Mouse (Mus musculus) heart, adult 9 months (tissue): ENCODE data around the gene Chd2.

Source experiments
- DNase-seq, 2 experiments: peaks; one replicate each; pipeline ENCODE4 v3.0.0; 2022; ENCODE audit warnings: low spot score in 2 of 2

The Chd2 gene

GRCm38 (mm10) chr7:73561492-73562055, 19.9 kb upstream of the Chd2 start:
- DNase-seq, result no peak

GRCm38 (mm10) chr7:73560811-73561210, 19.2 kb upstream of the Chd2 start:
- DNase-seq, result no peak

GRCm38 (mm10) chr7:73559853-73560190, 18.2 kb upstream of the Chd2 start:
- DNase-seq, result no peak

GRCm38 (mm10) chr7:73559170-73559852, 17.7 kb upstream of the Chd2 start:
- DNase-seq, result peak; percentile 57 to 69

- DNase-seq, result peak; percentile 100
These were observed 16.9 kb upstream of the Chd2 start for GRCm38 (mm10) chr7:73558293-73559169.

GRCm38 (mm10) chr7:73557671-73558265, 16.1 kb upstream of the Chd2 start:
- DNase-seq, result peak; percentile 48 to 53

GRCm38 (mm10) chr7:73556688-73557667, 15.3 kb upstream of the Chd2 start:
- DNase-seq, result peak in 1 of 2 experiments; percentile 33

- DNase-seq, result no peak
These were observed 14.4 kb upstream of the Chd2 start for GRCm38 (mm10) chr7:73555918-73556580.

- no peak for DNase-seq
These were observed 13.2 kb upstream of the Chd2 start for GRCm38 (mm10) chr7:73554849-73555248.

GRCm38 (mm10) chr7:73553160-73553559, 11.5 kb upstream of the Chd2 start:
- DNase-seq, result no peak

GRCm38 (mm10) chr7:73552054-73552750, 10.6 kb upstream of the Chd2 start:
- DNase-seq, result no peak

- no peak for DNase-seq
These were observed 9.7 kb upstream of the Chd2 start for GRCm38 (mm10) chr7:73551370-73551769.

- no peak for DNase-seq
These were observed 6.4 kb upstream of the Chd2 start for GRCm38 (mm10) chr7:73548051-73548450.

GRCm38 (mm10) chr7:73546561-73547510, 5.2 kb upstream of the Chd2 start:
- DNase-seq, result no peak

- DNase-seq, result no peak
These were observed 3.4 kb upstream of the Chd2 start for GRCm38 (mm10) chr7:73545004-73545403.

- no peak for DNase-seq
These were observed 662 bp upstream of the Chd2 start for GRCm38 (mm10) chr7:73542131-73542853.

GRCm38 (mm10) chr7:73541079-73541390, 595 bp downstream of the Chd2 start:
- no peak for DNase-seq
